Mouse (Mus musculus): ENCODE data around the gene Tcp11l2.

- TF ChIP-seq CTCF (conservative IDR thresholded peaks at IDR 0.05; ENCODE audit: low read length) (no peak), NANOG (IDR thresholded peaks at IDR 0.05; ENCODE audit: borderline replicate concordance, low read length) (no peak)
Observed at GRCm38 (mm10) chr10:84638382-84638781, 62.0 kb downstream of the Tcp11l2 start.

All from E14TG2a.4 (cell line).